Mouse (Mus musculus) embryonic facial prominence, embryonic 12.5 days (tissue): ENCODE data around the gene Gjc2. TPM values are rescaled to one million over a fixed set of nuclear protein-coding genes. Genes with fewer than 3 reads are reported as not detected.

Source experiments
- ATAC-seq: fragments of 200-750 bp; cut with Nextera tagmentation; 2 replicates; pipeline ENCODE4 v1.8.0; 2017; ENCODE audit not compliant: insufficient number of reproducible peaks, insufficient read depth, low FRiP score, low TSS enrichment
- H3K27ac ChIP-seq: fragments of 300-500 bp; sonication (generic); 2 replicates; pipeline ENCODE4 v1.5.1; 2016; ENCODE audit warnings: mild to moderate bottlenecking
- H3K27me3 ChIP-seq: fragments of 300-500 bp; sonication (generic); 2 replicates; pipeline ENCODE4 v1.6.1; 2016; ENCODE audit warnings: mild to moderate bottlenecking, moderate library complexity
- H3K36me3 ChIP-seq: fragments of 300-500 bp; sonication (generic); 2 replicates; pipeline ENCODE4 v1.6.1; 2016; ENCODE audit warnings: mild to moderate bottlenecking
- H3K4me1 ChIP-seq: fragments of 300-500 bp; sonication (generic); 2 replicates; pipeline ENCODE4 v1.6.1; 2016
- H3K4me2 ChIP-seq: fragments of 300-500 bp; sonication (generic); replicated peaks from 2 replicates; pipeline ENCODE4 v1.6.1; 2016; ENCODE audit warnings: mild to moderate bottlenecking, moderate library complexity
- H3K4me3 ChIP-seq: fragments of 300-500 bp; sonication (generic); 2 replicates; pipeline ENCODE4 v1.5.1; 2016; ENCODE audit warnings: mild to moderate bottlenecking
- H3K9ac ChIP-seq: fragments of 300-500 bp; sonication (generic); 2 replicates; pipeline ENCODE4 v1.6.1; 2016; ENCODE audit warnings: mild to moderate bottlenecking, moderate library complexity
- H3K9me3 ChIP-seq: fragments of 300-500 bp; sonication (generic); 2 replicates; pipeline ENCODE4 v1.6.1; 2016; ENCODE audit warnings: mild to moderate bottlenecking, moderate library complexity
- WGBS: fragments of 180-500 bp; shearing (Covaris S2); methylation state at CpG from one replicate; pipeline ENCODE4 v1.1.7; 2016; 5-methylcytosine and 5-hydroxymethylcytosine counted together
- polyA plus RNA-seq: library from polyadenylated mRNA; unstranded; fragments of >200 nt; fragmentation: Nextera tagmentation; extraction: Ambion mirVana; gene quantifications from 2 replicates; pipeline ENCODE4 v1.2.1, GENCODE M21; 2016

Gene Gjc2
- polyA plus RNA-seq, 1 experiment from 2014 or later: 1.00 TPM

DNA sequence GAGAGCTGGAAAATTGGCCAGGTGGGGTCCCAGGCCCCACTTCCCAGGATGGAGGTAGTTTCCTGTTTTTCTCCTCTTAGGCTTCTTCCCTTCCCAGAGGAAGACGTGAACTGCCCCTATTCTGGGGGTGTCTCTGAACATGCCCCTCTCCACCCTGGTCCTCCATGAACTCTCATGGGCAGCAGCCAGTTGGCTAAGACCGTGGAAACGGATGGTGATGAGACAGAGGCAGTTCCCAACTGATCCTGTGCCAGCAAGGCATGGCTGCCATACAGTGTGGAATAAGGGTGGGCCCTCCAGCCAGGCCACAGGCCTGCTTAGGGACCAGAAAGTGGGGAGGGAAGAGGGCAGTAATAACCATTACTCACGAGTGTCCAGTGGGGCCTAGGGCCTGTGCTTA lies 12.5 kb downstream of the Gjc2 start:
- H3K9me3 ChIP-seq: no peaks in the 10 kb centered on the region
- no peaks in the 10 kb centered on the region for H3K4me1 ChIP-seq
- WGBS: 79% methylated on average over 4 of the region's 4 CpGs
- H3K9ac ChIP-seq: no peak overlapping the region
- H3K4me2 ChIP-seq: no peak overlapping the region
- no peak overlapping the region for H3K27ac ChIP-seq
- H3K4me3 ChIP-seq: no peak overlapping the region
- peaks cover 23% of the 10 kb centered on the region for H3K27me3 ChIP-seq
- H3K36me3 ChIP-seq: no peaks in the 10 kb centered on the region
- ATAC-seq: no peak

DNA sequence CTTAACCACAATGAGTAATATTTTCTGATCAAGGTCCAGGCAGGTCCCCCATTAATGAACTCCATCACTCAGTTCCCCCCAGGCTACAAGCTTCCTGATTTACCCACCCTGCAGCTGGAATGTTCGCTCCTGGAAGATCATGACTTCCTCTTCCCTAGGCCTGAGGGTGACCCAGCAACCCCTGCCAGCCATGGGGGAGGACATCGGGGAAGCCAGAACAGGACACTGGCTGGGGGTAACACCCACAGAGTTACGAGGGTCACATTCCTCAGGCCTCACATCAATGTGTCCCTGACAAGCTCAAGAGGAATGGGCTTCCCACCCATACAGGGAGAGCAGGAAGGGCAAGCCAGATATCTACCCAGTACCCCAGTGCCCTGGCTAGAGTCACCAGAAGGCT lies 13.2 kb downstream of the Gjc2 start:
- no peak overlapping the region for H3K4me3 ChIP-seq
- WGBS: 52% methylated on average over 3 of the region's 3 CpGs
- H3K4me1 ChIP-seq: no peaks in the 10 kb centered on the region
- H3K4me2 ChIP-seq: no peak overlapping the region
- no peak for ATAC-seq
- peaks cover 16% of the 10 kb centered on the region for H3K27me3 ChIP-seq
- H3K9me3 ChIP-seq: no peaks in the 10 kb centered on the region
- no peaks in the 10 kb centered on the region for H3K36me3 ChIP-seq
- no peak overlapping the region for H3K27ac ChIP-seq
- no peak overlapping the region for H3K9ac ChIP-seq

- no peak for ATAC-seq
- 78% methylated on average over 2 of the region's 2 CpGs for WGBS
- peaks cover 12% of the 10 kb centered on the region; the same call in 1 of the 2 replicates for H3K4me1 ChIP-seq
- H3K4me3 ChIP-seq: no peak overlapping the region
- H3K27ac ChIP-seq: no peak overlapping the region
- H3K9me3 ChIP-seq: no peaks in the 10 kb centered on the region
- no peak overlapping the region for H3K4me2 ChIP-seq
- no peaks in the 10 kb centered on the region for H3K27me3 ChIP-seq
- H3K9ac ChIP-seq: no peak overlapping the region
- no peaks in the 10 kb centered on the region for H3K36me3 ChIP-seq
Observed at GRCm38 (mm10) chr11:59165616-59166241, 17.3 kb downstream of the Gjc2 start.

DNA sequence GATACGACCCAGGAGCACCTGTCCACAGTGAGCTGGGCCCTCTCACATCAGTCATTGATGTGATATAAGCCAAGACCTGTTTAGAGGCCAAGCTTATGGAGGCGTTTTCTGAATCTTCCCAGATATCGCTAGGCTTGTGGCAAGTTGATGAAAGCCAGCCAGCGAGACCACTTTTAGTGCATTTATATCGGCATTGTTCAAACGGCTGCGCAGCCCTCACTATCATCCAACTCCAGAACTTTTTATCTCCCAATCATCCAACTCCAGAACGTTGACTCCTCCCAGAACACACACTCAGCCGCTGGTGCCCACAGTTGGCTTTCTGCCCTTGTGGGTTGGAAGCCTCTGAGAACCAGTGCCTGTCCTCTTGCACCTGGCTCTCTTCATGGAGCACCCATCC lies 18.6 kb downstream of the Gjc2 start:
- Histone ChIP-seq H3K36me3 (no peaks in the 10 kb centered on the region), H3K9ac (no peak overlapping the region), H3K4me3 (peak overlapping the region; percentile 79; the same call in 1 of the 2 replicates), H3K4me2 (peak overlapping the region; percentile 53), H3K9me3 (no peaks in the 10 kb centered on the region), H3K4me1 (peaks cover 12% of the 10 kb centered on the region; the same call in 1 of the 2 replicates), H3K27me3 (no peaks in the 10 kb centered on the region), H3K27ac (no peak overlapping the region)
- WGBS: 83% methylated on average over 9 of the region's 9 CpGs
- no peak for ATAC-seq

- 3% methylated on average over 52 of the region's 68 CpGs for WGBS
- peaks cover 12% of the 10 kb centered on the region; the same call in 1 of the 2 replicates for H3K4me1 ChIP-seq
- H3K27me3 ChIP-seq: no peaks in the 10 kb centered on the region
- no peaks in the 10 kb centered on the region; the same call in 1 of the 2 replicates for H3K36me3 ChIP-seq
- peak within 1 kb of the TSS; percentile 79 for H3K4me3 ChIP-seq
- peak within 1 kb of the TSS; percentile 98 for H3K27ac ChIP-seq
- H3K9ac ChIP-seq: peak within 1 kb of the TSS; percentile 87
- no peaks in the 10 kb centered on the region for H3K9me3 ChIP-seq
- ATAC-seq: peak; percentile 96
- H3K4me2 ChIP-seq: peak within 1 kb of the TSS; percentile 53
Observed at GRCm38 (mm10) chr11:59163255-59164236, 19.5 kb downstream of the Gjc2 start, which contains the start of gene Iba57. TSS of gene Iba57 (minus strand) at chr11:59163739.

DNA sequence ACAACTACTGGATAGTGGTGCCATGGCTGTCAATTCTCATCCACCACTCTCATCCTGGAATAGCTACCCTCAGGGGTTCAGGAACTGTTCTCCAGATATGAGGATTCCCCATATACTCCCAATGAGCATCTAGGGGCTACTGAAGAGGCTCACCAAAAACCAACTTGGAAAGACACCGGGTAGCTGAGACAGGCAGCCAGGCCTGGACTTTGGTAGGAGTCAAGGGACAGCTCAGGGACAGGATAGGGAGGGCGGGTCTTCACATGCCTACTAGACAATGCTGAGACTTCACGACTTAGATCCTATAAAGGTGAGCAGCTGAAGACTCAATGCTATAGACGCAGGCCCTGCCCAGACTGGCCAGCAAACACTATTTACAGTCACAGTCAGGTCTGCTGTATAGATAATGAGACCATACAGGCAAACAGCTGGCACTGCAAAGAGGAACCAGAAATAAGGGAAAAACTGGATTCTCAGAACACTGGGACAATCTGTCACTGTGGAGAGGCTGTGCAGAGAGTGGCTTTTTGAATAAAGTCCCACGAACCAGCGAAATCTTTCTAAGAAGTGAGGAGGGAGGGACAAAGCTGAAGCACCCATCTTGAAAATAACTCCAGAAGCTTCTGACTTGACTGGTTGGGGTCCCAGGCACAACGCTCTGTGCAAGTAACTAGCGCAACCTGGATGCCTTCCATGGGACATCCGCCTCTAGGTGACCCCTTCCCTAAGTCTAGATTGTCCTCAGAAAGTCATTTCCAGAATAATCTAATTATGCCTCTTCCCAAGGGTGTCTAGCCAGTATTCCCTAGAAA lies 20.4 kb downstream of the Gjc2 start:
- Histone ChIP-seq H3K27ac (0 out of 2 replicates have a peak overlapping the region, but pooled peaks have one; percentile 50), H3K4me2 (peak overlapping the region; percentile 53), H3K4me1 (peaks cover 12% of the 10 kb centered on the region; the same call in 1 of the 2 replicates), H3K9me3 (no peaks in the 10 kb centered on the region), H3K9ac (peak overlapping the region; percentile 43), H3K27me3 (no peaks in the 10 kb centered on the region), H3K36me3 (peaks cover 6% of the 10 kb centered on the region; the same call in 1 of the 2 replicates), H3K4me3 (peak overlapping the region; percentile 79)
- 68% methylated on average over 9 of the region's 9 CpGs for WGBS
- 0 out of 2 replicates have a peak, but pooled peaks have one; percentile 8 for ATAC-seq

- H3K4me2 ChIP-seq: no peak overlapping the region
- H3K36me3 ChIP-seq: peaks cover 8% of the 10 kb centered on the region; the same call in 1 of the 2 replicates
- no peak overlapping the region for H3K4me3 ChIP-seq
- H3K4me1 ChIP-seq: peaks cover 12% of the 10 kb centered on the region; the same call in 1 of the 2 replicates
- no peak for ATAC-seq
- WGBS: 81% methylated on average over 5 of the region's 5 CpGs
- H3K9ac ChIP-seq: no peak overlapping the region
- no peaks in the 10 kb centered on the region for H3K9me3 ChIP-seq
- H3K27me3 ChIP-seq: no peaks in the 10 kb centered on the region
- H3K27ac ChIP-seq: no peak overlapping the region
Observed at GRCm38 (mm10) chr11:59161398-59161797, 21.6 kb downstream of the Gjc2 start.

- Histone ChIP-seq H3K36me3 (peaks cover 16% of the 10 kb centered on the region; the same call in 1 of the 2 replicates), H3K27me3 (no peaks in the 10 kb centered on the region), H3K9me3 (no peaks in the 10 kb centered on the region), H3K4me3 (no peak overlapping the region), H3K4me1 (peaks cover 12% of the 10 kb centered on the region; the same call in 1 of the 2 replicates), H3K4me2 (no peak overlapping the region), H3K27ac (no peak overlapping the region), H3K9ac (no peak overlapping the region)
- WGBS: 90% methylated on average over 4 of the region's 4 CpGs
- ATAC-seq: no peak
Observed at GRCm38 (mm10) chr11:59159558-59159957, 23.5 kb downstream of the Gjc2 start.

- Histone ChIP-seq H3K27ac (no peak overlapping the region), H3K36me3 (peaks cover 16% of the 10 kb centered on the region; the same call in 1 of the 2 replicates), H3K4me3 (no peak overlapping the region), H3K4me1 (peaks cover 10% of the 10 kb centered on the region; the same call in 1 of the 2 replicates), H3K9me3 (no peaks in the 10 kb centered on the region), H3K27me3 (no peaks in the 10 kb centered on the region), H3K4me2 (no peak overlapping the region), H3K9ac (no peak overlapping the region)
- ATAC-seq: no peak
- 92% methylated on average over 13 of the region's 13 CpGs for WGBS
Observed at GRCm38 (mm10) chr11:59159099-59159498, 23.9 kb downstream of the Gjc2 start.

- Histone ChIP-seq H3K27ac (no peak overlapping the region), H3K27me3 (no peaks in the 10 kb centered on the region), H3K9ac (no peak overlapping the region), H3K9me3 (no peaks in the 10 kb centered on the region), H3K36me3 (peaks cover 16% of the 10 kb centered on the region; the same call in 1 of the 2 replicates), H3K4me2 (no peak overlapping the region), H3K4me1 (no peaks in the 10 kb centered on the region), H3K4me3 (no peak overlapping the region)
- WGBS: 87% methylated on average over 5 of the region's 5 CpGs
- no peak for ATAC-seq
Observed at GRCm38 (mm10) chr11:59155900-59156299, 27.1 kb downstream of the Gjc2 start.

- WGBS: 85% methylated on average over 7 of the region's 7 CpGs
- ATAC-seq: no peak
Observed at GRCm38 (mm10) chr11:59154220-59154619, 28.8 kb downstream of the Gjc2 start.

More at GRCm38 (mm10) chr11:59154220-59154619, 28.8 kb downstream of the Gjc2 start:
- H3K9me3 ChIP-seq: no peaks in the 10 kb centered on the region
- H3K9ac ChIP-seq: no peak overlapping the region
- no peaks in the 10 kb centered on the region for H3K4me1 ChIP-seq
- H3K4me3 ChIP-seq: no peak overlapping the region
- H3K27ac ChIP-seq: no peak overlapping the region
- peaks cover 16% of the 10 kb centered on the region; the same call in 1 of the 2 replicates for H3K36me3 ChIP-seq
- H3K4me2 ChIP-seq: no peak overlapping the region
- no peaks in the 10 kb centered on the region for H3K27me3 ChIP-seq
